In genomic region chr9:46282631-46283436, GRCm38 (mm10) we compare ENCODE assay signal across 8 mouse cellular contexts. TPM values are rescaled to one million over a fixed set of nuclear protein-coding genes. Genes with fewer than 3 reads are reported as not detected.
DNase-seq lines count a peak whose midpoint lies in the region; ATAC-seq lines count a peak whose summit lies in the region.

Gene Bud13, plus strand, starts transcription at chr9:46283008.

- peak; percentile 96 for ATAC-seq in megakaryocyte progenitor cell, adult 5-6 weeks (replicated peaks; ENCODE audit: poor library complexity)

- DNase-seq in adipocyte (ENCODE audit: low spot score), result peak; percentile 83
- peak; percentile 94 for DNase-seq in embryo, embryonic 10 days (ENCODE audit: low spot score)
- DNase-seq in gastrocnemius, postnatal 10 days, result peak; percentile 96
- DNase-seq in induced T-regulatory cell, adult 2 months (ENCODE audit: low read depth), result peak; percentile 98
- peak; percentile 67 to 92 for DNase-seq in left cerebral cortex, adult 9 months (ENCODE audit: low spot score in 2 of 2)
- DNase-seq in right cerebral cortex, postnatal 14 days, result peak; percentile 96
- DNase-seq in urinary bladder, postnatal 36 days (ENCODE audit: low spot score in 2 of 2), result peak; percentile 92 to 94

RNA-seq across cellular contexts. Expression of gene Bud13, which starts in this region (rescaled TPM):
- 1 to 10 TPM; 7.4 to 9.0 TPM for total RNA-seq in gastrocnemius, postnatal 10 days (2021)
- total RNA-seq in megakaryocyte progenitor cell, adult 5-6 weeks (2015), result 12.5 and 13.3 TPM in 2 replicates
- 17.6 and 23.4 TPM in 2 replicates for total RNA-seq in megakaryocyte progenitor cell, adult 5-6 weeks (2017)

Comparison
In these comparisons a context has a peak if more than half of its experiments do, and no peak if none do; other contexts are left out.
1. Peak in every context shown above with its lines: DNase-seq and ATAC-seq.